Mouse (Mus musculus): ENCODE results near the gene Arhgap17. TPM values are rescaled to one million over a fixed set of nuclear protein-coding genes. Genes with fewer than 3 reads are reported as not detected.

Arhgap17 gene
- total and polyA plus RNA-seq, 3 experiments: 10.0 to 17.0 (median 14.6) TPM

- Histone ChIP-seq H3K4me3 (no peak overlapping the region), H3K27ac (no peak overlapping the region), H3K27me3 (ENCODE audit: control insufficient read depth, insufficient read depth, low read length) (no peaks in the 10 kb centered on the region), H3K4me1 (ENCODE audit: control insufficient read depth, insufficient read depth, low read length) (no peaks in the 10 kb centered on the region; the same call in none of the 2 replicates), H3K36me3 (ENCODE audit: control insufficient read depth, insufficient read depth, low read length) (peaks cover 2% of the 10 kb centered on the region), H3K79me2 (replicated peaks; ENCODE audit: control insufficient read depth, insufficient read depth, low read length) (no peaks in the 10 kb centered on the region), H3K9ac (ENCODE audit: low read depth, low read length) (no peak overlapping the region)
- intact Hi-C loops (cut with DNase I): no loop called here
- TF ChIP-seq POLR2A (IDR thresholded peaks at IDR 0.05; ENCODE audit: insufficient read depth, low read depth, low read length) (no peak), CTCF (IDR thresholded peaks at IDR 0.05) (no peak), EP300 (IDR thresholded peaks at IDR 0.05; ENCODE audit: insufficient read depth, low read depth, low read length) (no peak)
- 91% methylated on average over 4 of the region's 4 CpGs for WGBS
- no peak for DNase-seq
Measured at GRCm38 (mm10) chr7:123406988-123407387, 37.3 kb upstream of the Arhgap17 start.

DNA sequence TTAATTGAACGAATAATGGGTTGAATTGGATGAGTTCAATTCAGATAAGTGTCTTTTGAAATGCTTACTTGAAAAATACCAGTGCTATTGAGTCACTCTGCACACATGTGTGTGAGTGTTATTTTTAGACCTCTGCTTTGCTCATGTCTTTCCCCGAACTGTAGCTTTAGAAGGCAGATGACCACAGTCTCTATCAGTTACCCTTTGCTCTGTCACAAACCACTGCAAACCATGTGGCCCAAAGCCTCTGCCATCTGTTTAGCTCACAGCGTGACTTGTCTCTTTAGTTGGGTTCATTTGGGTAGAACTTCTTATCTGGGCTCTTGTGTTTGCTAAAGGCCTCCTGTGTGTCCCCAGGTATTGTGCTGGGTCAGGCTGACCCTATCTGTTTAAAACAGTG lies 35.9 kb upstream of the Arhgap17 start:
- peaks cover 2% of the 10 kb centered on the region for H3K36me3 ChIP-seq (ENCODE audit: control insufficient read depth, insufficient read depth, low read length)
- H3K4me1 ChIP-seq (ENCODE audit: control insufficient read depth, insufficient read depth, low read length): no peaks in the 10 kb centered on the region; the same call in none of the 2 replicates
- intact Hi-C loops (cut with DNase I): no loop called here
- H3K9ac ChIP-seq (ENCODE audit: low read depth, low read length): no peak overlapping the region
- no peak overlapping the region for H3K4me3 ChIP-seq
- H3K79me2 ChIP-seq (replicated peaks; ENCODE audit: control insufficient read depth, insufficient read depth, low read length): no peaks in the 10 kb centered on the region
- TF ChIP-seq CTCF (IDR thresholded peaks at IDR 0.05): no peak
- 0 out of 2 replicates have a peak, but pooled peaks have one; percentile 15 for TF ChIP-seq EP300 (IDR thresholded peaks at IDR 0.05; ENCODE audit: insufficient read depth, low read depth, low read length)
- TF ChIP-seq POLR2A (IDR thresholded peaks at IDR 0.05; ENCODE audit: insufficient read depth, low read depth, low read length): no peak
- peak overlapping the region; percentile 51 for H3K27ac ChIP-seq
- WGBS: 32% methylated on average over 3 of the region's 3 CpGs
- H3K27me3 ChIP-seq (ENCODE audit: control insufficient read depth, insufficient read depth, low read length): no peaks in the 10 kb centered on the region
- peak in 1 of 2 experiments; percentile 30 for DNase-seq

DNA sequence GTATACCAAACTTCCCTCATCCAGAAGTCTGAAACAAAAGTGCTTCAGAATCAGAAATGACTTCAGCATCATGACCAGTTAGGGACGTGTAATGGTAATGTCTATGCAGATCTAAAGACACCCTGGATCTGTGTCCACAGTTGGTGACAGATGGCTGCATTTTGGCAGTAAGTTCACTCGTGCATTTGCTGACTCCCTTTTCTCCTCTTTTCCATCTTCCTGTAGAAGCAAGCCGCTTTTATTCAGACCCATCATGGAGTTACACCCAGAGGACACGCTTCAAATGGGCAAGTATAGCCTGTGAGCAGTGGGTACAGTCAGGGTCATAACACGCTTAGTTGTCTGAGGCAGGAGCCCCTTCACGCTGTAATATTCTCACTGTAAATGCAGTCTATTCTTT lies 34.5 kb upstream of the Arhgap17 start:
- Histone ChIP-seq H3K9ac (ENCODE audit: low read depth, low read length) (no peak overlapping the region), H3K27ac (no peak overlapping the region), H3K4me1 (ENCODE audit: control insufficient read depth, insufficient read depth, low read length) (no peaks in the 10 kb centered on the region; the same call in none of the 2 replicates), H3K79me2 (replicated peaks; ENCODE audit: control insufficient read depth, insufficient read depth, low read length) (no peaks in the 10 kb centered on the region), H3K36me3 (ENCODE audit: control insufficient read depth, insufficient read depth, low read length) (peaks cover 2% of the 10 kb centered on the region), H3K27me3 (ENCODE audit: control insufficient read depth, insufficient read depth, low read length) (no peaks in the 10 kb centered on the region), H3K4me3 (no peak overlapping the region)
- DNase-seq: no peak
- TF ChIP-seq POLR2A (IDR thresholded peaks at IDR 0.05; ENCODE audit: insufficient read depth, low read depth, low read length) (no peak), CTCF (IDR thresholded peaks at IDR 0.05) (no peak)
- intact Hi-C loops (cut with DNase I): no loop called here
- 84% methylated on average over 6 of the region's 6 CpGs for WGBS

- no peaks in the 10 kb centered on the region for H3K27me3 ChIP-seq (ENCODE audit: control insufficient read depth, insufficient read depth, low read length)
- intact Hi-C loops (cut with DNase I): no loop called here
Measured at GRCm38 (mm10) chr7:123401121-123401520, 31.4 kb upstream of the Arhgap17 start.

GRCm38 (mm10) chr7:123399286-123399685 lies 29.6 kb upstream of the Arhgap17 start:
- DNase-seq: no peak
- no peaks in the 10 kb centered on the region for H3K79me2 ChIP-seq (replicated peaks; ENCODE audit: control insufficient read depth, insufficient read depth, low read length)
- no peaks in the 10 kb centered on the region; the same call in 1 of the 2 replicates for H3K4me1 ChIP-seq (ENCODE audit: control insufficient read depth, insufficient read depth, low read length)
- H3K9ac ChIP-seq (ENCODE audit: low read depth, low read length): no peak overlapping the region
- H3K27me3 ChIP-seq (ENCODE audit: control insufficient read depth, insufficient read depth, low read length): no peaks in the 10 kb centered on the region
- intact Hi-C loops (cut with DNase I): loop anchor here (1.0 to 5.0 kb wide), 2 partner anchors 66 to 192 kb away; no protein-coding TSS in a partner anchor
- no peaks in the 10 kb centered on the region for H3K36me3 ChIP-seq (ENCODE audit: control insufficient read depth, insufficient read depth, low read length)
- H3K27ac ChIP-seq: no peak overlapping the region
- WGBS: 86% methylated on average over 4 of the region's 4 CpGs
- TF ChIP-seq POLR2A (IDR thresholded peaks at IDR 0.05; ENCODE audit: insufficient read depth, low read depth, low read length) (no peak), CTCF (IDR thresholded peaks at IDR 0.05) (no peak), EP300 (IDR thresholded peaks at IDR 0.05; ENCODE audit: insufficient read depth, low read depth, low read length) (no peak)
- no peak overlapping the region for H3K4me3 ChIP-seq

More at GRCm38 (mm10) chr7:123401121-123401520, 31.4 kb upstream of the Arhgap17 start:
- Histone ChIP-seq H3K79me2 (replicated peaks; ENCODE audit: control insufficient read depth, insufficient read depth, low read length) (no peaks in the 10 kb centered on the region), H3K4me1 (ENCODE audit: control insufficient read depth, insufficient read depth, low read length) (no peaks in the 10 kb centered on the region; the same call in none of the 2 replicates), H3K27ac (no peak overlapping the region), H3K36me3 (ENCODE audit: control insufficient read depth, insufficient read depth, low read length) (peaks cover 2% of the 10 kb centered on the region), H3K4me3 (no peak overlapping the region), H3K9ac (ENCODE audit: low read depth, low read length) (no peak overlapping the region)
- WGBS: 83% methylated on average over 3 of the region's 3 CpGs
- no peak for TF ChIP-seq CTCF (IDR thresholded peaks at IDR 0.05)
- no peak for TF ChIP-seq EP300 (IDR thresholded peaks at IDR 0.05; ENCODE audit: insufficient read depth, low read depth, low read length)
- no peak for TF ChIP-seq POLR2A (IDR thresholded peaks at IDR 0.05; ENCODE audit: insufficient read depth, low read depth, low read length)
- DNase-seq: no peak

- no peak overlapping the region for H3K27ac ChIP-seq
- no peaks in the 10 kb centered on the region for H3K79me2 ChIP-seq (replicated peaks; ENCODE audit: control insufficient read depth, insufficient read depth, low read length)
- no peak for TF ChIP-seq POLR2A (IDR thresholded peaks at IDR 0.05; ENCODE audit: insufficient read depth, low read depth, low read length)
- peak; percentile 91 for TF ChIP-seq CTCF (IDR thresholded peaks at IDR 0.05)
- no peaks in the 10 kb centered on the region for H3K27me3 ChIP-seq (ENCODE audit: control insufficient read depth, insufficient read depth, low read length)
- no peaks in the 10 kb centered on the region for H3K4me1 ChIP-seq (ENCODE audit: control insufficient read depth, insufficient read depth, low read length)
- DNase-seq: peak; percentile 36 to 37
- intact Hi-C loops (cut with DNase I): loop anchor here (1.0 to 5.0 kb wide), 2 partner anchors 66 to 192 kb away; no protein-coding TSS in a partner anchor
- H3K9ac ChIP-seq (ENCODE audit: low read depth, low read length): no peak overlapping the region
- H3K4me3 ChIP-seq: no peak overlapping the region
- no peaks in the 10 kb centered on the region for H3K36me3 ChIP-seq (ENCODE audit: control insufficient read depth, insufficient read depth, low read length)
- 17% methylated on average over 7 of the region's 7 CpGs for WGBS
Measured at GRCm38 (mm10) chr7:123398828-123399227, 29.1 kb upstream of the Arhgap17 start.

All from heart, adult 2 months (tissue).